Mouse (Mus musculus) liver, embryonic 14.5 days (tissue): Measurements from ENCODE around the gene B3gat3.

Experiments used
- CTCF ChIP-seq: IDR thresholded peaks from 2 replicates; pipeline ENCODE4 v1.5.1; 2016; ENCODE audit warnings: antibody characterized with exemption, low read depth, control low read depth
- EP300 ChIP-seq: IDR thresholded peaks from 2 replicates; pipeline ENCODE4 v1.6.1; 2016; ENCODE audit warnings: antibody characterized with exemption, low read depth

- TF ChIP-seq CTCF = no peak
- TF ChIP-seq EP300 = no peak
Observed at GRCm38 (mm10) chr19:8914212-8914611, 6.0 kb upstream of the B3gat3 start.
